Mouse (Mus musculus): ENCODE results near the gene Rasgrf1.

Rasgrf1 gene

DNA sequence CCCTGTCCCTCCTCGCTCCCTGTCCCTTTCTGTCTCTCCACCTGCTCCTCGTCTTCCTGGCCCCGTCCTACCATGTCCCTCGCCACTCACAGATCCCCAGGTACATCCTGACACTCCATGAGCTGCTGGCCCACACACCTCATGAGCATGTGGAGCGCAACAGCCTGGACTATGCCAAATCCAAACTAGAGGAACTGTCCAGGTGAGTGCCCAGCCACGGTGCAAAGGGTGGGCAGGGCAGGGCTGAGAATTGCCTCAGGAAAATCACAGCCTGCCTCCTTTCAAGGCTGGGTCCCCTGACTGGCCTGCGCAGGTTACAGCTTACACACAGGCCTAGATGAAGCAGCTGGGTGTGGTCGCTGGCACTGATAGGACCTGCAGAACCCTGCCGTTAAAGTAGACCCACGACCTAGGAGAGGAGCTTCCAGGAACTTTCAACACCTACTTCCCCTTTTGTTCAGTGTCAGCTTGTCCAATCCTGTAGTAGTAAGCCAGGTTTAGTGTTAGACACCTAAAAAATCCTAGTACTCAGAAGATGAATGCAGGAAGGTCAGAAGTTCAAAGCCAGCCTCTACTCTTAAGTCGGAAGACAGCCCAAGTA is 61.3 kb downstream of the Rasgrf1 start:
- no peak for DNase-seq

DNA sequence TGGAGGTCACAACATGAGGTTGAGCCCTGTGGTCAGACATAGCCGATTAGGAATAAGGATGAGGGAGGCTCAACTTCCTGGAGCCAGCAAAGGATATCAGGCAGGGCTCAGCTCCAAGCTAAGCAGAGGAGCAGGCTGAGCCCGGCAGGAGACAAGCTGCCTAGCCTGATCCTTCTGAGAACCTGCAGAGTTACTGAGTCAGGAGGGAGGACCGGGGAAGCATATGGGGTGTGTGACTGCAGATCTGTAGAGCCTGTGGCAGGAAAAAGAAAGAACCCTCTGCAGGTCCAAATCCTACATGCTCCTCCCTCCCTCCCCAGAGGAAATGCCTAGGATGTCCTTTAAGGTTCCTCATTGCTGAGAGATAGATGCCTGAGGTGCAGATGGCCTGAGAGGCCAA is 62.6 kb downstream of the Rasgrf1 start:
- DNase-seq: no peak

DNA sequence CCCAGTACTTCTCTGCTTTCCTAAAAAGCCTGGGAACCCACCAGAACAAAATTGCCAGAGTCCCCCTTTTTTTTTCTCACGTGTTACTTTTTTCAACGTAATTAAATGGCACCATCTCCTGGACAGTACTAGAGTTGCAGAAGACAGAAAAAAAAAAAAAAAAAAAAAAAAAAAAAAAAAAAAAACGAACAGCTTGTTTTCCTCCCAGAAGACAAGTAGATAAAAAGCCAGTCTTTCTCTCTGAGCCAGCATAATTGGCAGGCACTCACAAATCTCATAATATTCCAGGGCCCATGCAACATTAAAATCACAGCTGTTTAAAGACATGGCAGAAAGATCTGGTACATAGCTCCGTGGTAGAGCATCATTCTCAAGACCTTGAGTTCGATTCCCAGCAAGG is 64.1 kb downstream of the Rasgrf1 start:
- no peak for DNase-seq

DNA sequence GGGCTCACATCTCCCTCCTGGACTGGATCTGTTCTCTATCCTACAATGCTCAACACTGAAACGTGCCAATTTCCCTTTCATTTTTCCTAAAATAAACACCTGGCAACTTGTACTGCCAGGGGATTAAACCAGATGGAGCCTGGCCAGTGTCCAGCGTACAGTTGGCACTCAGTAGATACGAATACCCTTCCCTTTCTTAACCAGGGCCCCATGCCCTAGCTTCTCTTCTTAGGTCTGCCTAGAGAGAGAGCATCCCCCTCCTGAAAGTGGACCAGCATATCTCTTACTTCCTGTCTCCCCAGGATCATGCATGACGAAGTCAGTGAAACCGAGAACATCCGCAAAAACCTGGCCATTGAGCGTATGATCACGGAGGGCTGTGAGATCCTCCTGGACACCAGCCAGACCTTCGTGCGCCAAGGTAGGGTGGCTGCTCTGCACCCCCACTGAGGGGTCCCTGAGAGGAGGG is 64.8 kb downstream of the Rasgrf1 start:
- DNase-seq: no peak

DNA sequence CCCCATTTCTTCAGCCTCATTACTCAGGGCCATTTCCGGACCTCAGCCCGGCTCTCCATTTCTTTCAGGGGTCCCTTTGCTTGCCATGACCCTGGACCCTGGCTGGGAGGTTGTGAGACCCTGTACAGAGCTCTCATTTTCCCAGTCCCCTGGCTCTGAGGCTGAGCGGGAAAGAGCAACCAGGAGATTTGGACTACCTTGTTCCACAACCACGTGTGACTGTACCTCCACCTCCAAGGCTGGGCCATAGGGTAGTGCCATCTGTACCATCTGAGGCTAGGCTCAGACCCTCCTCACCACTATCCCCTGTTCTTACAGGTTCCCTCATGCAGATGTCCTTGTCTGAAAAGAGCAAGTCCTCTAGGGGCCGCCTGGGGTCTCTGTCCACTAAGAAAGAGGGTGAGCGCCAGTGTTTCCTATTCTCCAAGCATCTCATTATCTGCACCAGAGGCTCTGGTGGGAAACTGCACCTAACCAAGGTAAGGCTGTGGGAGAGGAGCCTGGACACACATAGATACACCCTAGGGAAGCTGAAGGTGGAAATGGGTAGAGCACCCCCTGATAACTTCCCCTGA is 66.7 kb downstream of the Rasgrf1 start:
- DNase-seq: no peak

DNA sequence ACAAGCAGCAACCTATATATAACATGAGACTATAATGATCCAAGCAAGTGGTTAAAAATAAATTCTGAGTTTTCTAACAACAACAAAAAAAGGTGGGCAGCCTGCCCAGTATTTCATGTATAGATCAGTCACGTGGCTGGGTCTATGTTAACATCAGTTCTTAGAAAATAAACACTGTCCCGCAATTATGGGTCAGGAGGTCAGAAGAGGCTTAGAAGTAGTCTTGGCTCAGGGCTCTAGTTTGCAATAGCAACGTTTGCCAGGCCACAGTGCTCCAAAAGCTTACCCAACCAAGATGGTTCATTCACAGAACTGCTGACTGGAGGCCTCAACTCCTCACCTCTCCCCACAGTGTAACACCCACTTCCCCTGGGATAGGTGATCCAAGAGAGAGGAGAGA is 69.5 kb downstream of the Rasgrf1 start:
- DNase-seq: peak; percentile 27 to 52

DNA sequence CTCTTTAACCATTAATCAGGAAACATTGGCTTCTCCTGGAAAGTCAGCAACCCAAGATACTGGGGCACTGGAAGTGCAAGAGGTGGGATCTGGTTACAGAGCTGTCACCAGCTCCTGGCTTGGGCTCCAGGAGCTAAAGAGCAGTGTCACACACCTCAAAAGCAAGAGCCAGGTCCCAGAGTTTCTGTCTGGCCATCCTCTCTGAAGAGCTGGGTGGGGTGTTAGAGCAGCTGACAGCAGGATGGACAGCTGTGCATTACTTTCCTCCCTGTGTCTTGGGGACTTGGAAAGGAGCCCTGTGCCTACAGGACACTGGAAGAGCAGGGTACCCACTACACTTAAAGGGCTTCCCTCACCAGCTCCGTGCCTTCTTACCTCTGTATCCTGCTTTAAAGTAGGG is 72.5 kb downstream of the Rasgrf1 start:
- peak in 1 of 2 experiments; percentile 14 for DNase-seq

DNA sequence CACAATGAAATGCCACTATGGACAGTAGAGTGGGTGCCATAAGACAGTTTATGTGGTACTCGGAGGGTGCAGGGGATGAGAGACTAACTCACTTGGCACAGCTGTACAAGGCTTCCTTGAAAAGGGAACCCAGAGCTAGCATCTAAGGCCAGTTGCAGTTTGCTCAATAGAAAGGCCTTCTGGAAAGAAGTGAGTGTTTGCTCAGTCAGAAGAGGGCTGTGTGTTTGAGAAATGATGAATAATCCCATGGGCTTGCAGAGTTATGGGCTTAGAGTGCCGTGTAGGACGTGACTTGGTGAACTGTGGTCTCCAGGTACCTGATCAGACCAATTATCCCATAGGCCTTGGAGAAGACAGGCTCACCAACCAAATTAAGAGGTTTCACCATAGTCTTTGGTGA is 78.3 kb downstream of the Rasgrf1 start:
- no peak for DNase-seq

DNA sequence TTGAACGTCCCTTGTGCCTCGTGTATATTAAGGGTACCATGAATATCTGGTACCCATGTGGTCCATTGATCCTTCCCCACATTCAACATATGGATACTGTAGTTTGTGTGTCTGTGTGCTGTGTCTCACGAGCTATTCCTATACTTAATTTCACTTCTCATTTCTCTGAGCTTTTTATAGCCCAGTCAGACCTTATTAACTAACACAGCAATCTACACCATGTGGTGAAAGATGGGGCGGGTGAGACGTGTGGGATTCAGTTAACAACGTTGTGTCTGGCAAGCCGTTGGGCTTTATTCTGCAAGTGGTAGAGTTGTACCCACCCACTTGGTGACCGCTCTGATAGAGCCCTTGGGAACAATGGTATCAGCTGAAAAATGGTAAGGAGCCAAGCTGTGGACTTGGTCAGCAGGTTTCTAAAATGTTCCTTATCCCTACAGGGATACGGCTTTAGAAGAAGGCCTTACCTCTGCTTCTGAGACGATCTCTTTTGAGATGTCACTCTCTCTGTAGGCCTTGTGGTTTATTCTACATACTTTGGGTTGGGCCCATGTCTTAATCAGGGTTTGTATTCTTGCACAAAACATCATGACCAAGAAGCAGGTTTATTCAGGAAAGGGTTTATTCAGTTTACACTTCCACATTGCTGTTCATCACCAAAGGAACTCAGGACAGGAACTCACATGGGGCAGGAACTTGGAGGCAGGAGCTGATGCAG is 79.3 kb downstream of the Rasgrf1 start:
- DNase-seq: no peak

DNA sequence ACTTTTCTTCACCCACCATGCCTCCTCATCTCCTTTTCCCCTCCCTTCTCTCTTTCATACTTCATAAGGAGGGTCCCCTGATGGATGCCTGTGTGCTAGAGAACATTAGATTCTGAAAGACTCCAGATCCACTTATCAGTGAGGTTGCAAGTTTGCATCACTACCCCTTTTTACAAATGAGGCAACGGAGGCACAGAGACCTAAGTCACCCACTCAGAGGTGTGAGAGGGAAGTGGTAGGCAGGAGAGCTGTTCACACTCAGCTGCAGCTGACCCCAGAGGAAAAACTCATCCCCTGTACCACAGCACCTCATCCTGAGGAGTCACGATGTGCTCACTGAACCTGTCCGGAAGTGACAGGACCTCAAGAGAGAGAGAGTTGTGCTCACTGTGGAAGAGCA is 96.7 kb downstream of the Rasgrf1 start:
- no peak for DNase-seq

DNA sequence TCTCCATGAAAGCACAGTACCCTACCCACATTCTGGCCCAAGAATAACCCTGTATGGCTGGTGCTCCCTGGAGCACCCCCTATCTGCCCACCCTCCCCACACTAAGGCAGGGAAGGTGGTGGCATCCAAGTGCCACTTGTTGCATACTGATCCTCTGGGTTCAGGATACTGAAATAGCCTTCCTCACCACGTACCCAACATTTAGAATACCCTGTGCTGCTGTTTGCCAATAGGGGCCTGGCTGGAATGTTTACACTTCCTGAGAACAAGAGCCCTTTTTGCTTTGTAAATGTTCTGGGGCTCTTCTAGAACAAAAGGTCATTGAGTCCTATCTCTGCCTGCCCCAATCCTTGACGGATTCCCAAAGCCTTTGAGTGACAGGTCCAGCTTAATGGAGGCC is 97.4 kb downstream of the Rasgrf1 start:
- peak; percentile 20 to 50 for DNase-seq

DNA sequence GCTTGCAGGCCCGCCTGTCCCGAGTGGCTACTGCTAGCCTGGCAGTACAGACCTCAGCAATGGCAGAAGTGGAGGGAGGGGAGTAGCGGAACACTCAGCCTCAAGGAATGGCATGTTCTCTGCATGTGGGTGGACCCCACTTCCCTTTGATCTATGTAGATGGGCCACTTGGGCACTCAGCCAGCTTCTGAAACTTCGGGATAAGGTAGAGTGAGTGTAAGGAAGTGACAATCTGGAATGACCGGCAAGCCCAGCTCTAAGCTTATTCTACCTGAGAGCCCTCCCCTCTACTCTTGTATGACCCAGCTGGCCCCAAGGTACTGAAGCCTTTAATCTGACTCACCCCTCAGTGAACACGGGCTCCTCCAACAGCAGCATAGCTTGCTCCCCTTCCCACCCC is 98.4 kb downstream of the Rasgrf1 start:
- DNase-seq: peak; percentile 76 to 91

DNA sequence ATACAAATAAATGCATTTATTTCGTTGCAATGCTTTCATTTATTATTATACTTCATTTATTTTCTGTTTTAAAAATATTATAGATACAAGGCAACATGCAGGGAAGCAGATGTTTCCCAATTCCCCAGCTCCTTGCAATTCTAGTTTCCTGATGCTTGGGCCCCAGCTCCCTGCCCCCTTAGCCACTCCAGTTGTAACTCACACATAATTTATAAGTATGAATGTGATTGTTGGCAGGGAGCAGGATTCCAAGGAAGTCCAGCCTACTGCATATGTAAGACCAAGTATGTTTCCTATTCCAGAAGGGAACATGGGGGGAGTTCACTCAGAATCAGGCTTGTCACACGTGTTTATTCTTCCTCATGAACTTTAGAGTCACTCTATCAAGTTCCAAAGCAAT is 102.1 kb downstream of the Rasgrf1 start:
- peak in 1 of 2 experiments; percentile 47 for DNase-seq

DNA sequence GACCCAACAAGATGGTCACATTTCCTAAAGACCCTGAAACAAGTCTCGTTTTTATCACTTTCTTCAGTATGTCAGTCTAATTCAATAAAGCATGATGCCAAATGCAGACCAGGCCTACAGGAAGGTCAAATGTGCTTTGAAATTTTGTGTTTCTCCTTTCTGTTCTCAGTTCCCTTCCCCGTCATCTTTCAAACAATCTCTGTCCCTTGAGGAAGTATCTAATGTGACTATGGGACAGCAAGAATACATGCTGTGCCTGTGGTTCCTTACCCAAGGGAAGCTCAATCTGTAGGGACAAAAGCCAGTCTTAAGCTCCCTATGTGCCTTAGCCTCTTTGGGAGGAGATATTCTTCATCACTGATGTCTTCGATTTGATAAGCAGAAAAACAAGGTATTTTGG is 104.9 kb downstream of the Rasgrf1 start:
- no peak for DNase-seq

DNA sequence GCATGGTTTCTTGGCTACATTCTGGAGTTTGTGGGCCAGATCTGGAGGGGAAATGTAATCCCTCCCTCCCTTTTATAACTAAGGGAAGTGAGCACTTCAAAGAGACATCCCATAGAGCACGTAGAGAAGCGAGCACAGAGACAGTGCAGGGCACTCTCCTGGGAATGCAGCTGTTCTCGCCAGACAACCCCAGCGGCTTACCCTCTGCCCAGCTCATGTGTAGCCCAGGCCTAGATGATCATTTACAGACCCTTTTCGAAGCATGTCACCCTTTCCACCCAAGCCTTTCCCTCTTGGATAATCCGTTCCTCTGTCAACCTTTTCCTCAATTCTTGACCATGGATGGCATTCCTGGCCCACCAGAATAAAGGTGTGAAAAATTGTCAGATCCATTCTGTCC is 106.5 kb downstream of the Rasgrf1 start:
- no peak for DNase-seq

DNA sequence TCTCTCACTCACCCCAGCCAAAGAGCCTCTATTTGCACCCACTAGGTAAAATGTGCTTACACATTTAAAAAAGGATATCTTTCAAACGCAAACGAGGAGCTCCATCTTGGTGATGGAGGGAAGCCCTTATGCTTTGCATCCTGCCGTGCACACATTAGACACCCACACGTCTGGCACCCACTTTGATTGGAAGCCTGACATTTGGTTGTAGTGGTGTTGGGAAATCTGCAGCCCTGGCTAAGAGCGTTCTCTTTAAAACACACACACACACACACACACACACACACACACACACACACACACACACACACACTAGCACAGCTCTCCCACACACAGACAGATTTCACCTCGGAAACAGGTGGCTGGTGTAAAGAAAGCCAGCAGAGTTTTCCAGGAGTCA is 111.2 kb downstream of the Rasgrf1 start:
- DNase-seq: no peak

DNA sequence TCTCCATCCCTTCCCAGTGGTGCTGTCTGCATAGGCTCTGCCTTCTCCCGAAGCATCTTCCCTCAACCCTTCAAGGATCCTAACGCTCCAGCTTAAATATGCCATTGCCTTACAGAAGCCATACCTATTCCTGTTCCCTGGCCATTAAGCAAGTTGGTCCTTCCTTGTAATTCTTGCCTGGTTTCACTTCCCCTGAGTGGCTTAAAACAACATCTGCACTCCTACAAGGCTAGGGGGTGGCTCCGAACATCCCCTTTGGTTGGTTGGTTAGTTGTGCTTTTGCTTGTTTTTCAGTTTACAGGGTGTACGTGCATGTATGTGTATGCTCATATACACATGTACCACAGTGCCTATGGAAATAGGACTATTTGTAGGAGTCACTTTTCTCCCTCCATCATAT is 111.7 kb downstream of the Rasgrf1 start:
- DNase-seq: no peak

DNA sequence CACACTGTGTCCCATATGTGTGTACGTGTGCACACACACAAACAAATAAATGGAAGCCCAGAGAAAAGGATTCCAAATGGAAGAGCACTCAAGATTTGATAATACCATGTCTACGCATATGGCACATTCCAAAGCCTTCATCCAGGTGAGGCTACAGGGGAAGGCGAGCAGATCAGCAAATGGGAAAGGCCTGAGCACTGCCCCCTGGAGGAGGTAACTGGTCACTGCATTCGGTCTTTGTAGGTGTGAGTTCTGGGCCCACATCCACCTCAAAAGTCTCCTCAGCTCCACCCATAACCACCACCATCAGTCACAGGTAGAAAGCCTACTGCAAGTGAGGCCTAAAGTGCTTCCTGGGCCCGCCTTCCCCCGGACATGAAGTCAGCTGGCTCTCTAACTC is 118.0 kb downstream of the Rasgrf1 start:
- no peak for DNase-seq

DNA sequence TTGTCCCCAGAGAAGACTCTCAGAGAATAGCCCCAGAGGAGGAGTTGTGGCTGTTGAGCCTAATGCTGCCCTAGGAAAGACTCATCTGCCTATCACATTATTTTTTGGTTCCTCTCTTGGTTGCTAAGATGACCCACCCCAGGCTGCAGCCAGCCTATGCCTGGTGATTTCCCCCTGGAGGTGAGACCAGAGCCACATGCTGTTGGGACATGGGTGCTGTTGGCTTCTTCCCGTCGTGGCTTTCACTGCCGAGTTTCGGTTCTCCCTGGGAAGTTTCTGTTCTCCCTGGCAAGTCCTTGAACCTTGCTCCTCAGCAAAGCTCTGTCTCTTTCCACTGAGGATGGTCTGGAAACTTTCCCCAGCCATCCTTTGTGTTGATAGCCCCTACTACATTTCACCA is 124.2 kb downstream of the Rasgrf1 start:
- peak; percentile 43 to 51 for DNase-seq

DNA sequence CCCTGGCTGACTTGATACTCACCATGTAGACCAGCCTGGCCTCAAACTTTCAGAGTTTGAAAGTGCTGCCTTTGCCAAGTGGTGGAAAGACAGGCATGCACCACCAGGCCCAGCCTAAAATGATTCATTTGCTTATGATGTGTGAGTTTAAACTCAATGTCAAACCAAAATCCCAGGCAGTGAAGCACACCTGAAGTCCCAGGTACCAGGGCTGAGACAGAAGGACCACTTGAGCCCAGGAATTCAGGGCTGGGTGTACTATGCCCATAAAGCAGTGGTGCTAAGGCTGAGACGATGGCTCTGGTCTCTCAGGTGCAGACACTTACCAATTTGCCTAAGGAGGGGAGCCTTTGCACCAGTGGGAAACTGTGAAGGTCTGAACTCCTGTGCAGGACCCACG is 125.5 kb downstream of the Rasgrf1 start:
- DNase-seq: no peak

DNA sequence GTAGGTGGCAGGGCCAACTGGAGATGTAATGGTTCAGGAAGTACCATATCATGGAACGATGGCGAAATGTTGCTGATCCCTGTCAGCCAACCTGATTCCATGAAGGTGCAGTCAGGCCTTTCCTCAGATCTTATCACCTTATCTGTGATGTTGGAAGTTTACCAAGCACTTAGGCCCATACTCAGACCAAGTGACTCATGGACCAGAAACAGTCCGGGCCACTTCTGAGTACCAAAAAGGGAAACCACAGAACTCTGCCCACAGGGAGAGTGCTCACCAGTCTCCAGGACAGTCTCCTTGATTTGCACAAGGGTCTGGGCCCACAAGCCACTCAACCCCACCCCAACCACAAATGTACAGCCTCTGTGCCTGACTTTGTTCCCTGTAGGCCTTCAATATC is 126.1 kb downstream of the Rasgrf1 start:
- peak; percentile 52 to 69 for DNase-seq

DNA sequence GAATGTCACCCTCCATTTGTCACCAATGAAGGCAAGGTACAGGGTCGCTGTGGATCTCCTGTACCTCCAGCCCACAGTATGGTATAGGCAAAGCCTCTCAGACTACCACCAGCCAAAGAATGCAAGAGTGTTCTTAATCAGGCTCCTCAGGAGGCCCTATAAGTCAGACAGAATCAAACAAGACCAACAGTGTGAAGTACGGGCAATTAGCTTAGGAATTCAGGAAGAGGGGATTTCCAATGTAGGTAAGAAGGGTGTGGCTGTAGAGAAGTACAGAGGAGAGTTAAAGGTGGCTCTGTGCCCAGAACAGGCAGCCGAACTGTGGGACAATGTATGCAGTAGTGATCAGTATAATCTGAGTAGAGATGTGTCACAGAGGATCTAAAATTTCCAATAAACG is 126.6 kb downstream of the Rasgrf1 start:
- no peak for DNase-seq

DNA sequence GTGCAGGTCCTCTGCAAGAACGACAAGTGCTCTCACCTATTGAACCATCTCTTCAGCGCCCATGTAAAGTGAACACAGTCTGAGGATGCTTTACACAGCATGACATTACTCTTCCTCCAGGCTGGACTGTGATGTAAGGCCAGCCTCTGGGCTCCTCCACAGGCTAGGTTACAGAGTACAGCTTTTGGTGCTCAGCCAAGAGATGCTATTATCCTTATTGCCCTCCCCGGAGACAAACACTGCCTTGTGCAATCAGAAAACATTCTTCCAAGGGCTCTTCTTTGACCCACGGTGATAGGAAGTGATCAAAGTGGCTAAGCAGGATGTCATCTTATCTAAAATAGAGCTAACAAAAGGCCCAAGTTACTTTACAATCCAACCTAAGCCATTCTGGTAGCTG is 128.8 kb downstream of the Rasgrf1 start:
- DNase-seq: no peak

DNA sequence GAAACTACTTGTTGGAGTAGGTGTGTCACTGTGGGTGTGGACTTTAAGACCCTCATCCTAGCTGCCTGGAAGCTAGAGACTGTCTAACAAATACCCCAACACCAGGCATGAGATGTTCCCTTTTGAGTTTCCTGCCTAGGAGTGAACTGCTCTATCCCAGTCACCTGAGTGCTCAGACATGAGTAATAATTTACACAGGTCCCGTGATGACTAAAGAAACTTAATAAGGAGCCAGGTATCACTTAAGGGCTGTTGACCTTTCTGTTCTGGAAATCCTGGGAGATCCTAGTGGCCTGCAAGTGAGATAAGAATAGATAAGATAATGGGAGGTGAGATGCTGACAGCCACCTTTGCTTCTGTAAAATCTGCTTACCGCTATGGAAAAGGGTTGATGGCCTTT is 131.2 kb downstream of the Rasgrf1 start:
- DNase-seq: no peak

DNA sequence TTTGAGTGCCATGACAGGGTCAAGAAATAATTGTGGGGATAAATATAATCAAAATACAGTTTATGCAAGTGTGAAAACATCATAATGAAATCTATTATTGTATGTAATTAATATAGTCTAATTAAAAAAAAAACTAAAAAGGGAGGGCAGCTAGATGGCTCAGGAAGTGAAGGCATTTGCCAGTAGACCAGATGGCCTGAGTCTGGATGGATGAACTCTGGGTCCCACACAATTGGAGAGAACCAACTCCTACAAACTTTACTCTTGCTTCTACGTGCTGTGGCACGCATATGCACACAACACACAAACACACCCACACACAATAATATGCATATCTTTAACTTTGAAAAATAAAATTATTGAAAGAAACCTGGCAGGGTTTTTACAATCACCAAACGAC is 131.8 kb downstream of the Rasgrf1 start:
- DNase-seq: no peak

All from lung, postnatal 4 days (tissue).